Mouse (Mus musculus): ENCODE measurements around the gene Apol6. TPM values are rescaled to one million over a fixed set of nuclear protein-coding genes. Genes with fewer than 3 reads are reported as not detected.

Apol6 gene
- polyA plus RNA-seq, 1 experiment: 0.39 TPM

DNA sequence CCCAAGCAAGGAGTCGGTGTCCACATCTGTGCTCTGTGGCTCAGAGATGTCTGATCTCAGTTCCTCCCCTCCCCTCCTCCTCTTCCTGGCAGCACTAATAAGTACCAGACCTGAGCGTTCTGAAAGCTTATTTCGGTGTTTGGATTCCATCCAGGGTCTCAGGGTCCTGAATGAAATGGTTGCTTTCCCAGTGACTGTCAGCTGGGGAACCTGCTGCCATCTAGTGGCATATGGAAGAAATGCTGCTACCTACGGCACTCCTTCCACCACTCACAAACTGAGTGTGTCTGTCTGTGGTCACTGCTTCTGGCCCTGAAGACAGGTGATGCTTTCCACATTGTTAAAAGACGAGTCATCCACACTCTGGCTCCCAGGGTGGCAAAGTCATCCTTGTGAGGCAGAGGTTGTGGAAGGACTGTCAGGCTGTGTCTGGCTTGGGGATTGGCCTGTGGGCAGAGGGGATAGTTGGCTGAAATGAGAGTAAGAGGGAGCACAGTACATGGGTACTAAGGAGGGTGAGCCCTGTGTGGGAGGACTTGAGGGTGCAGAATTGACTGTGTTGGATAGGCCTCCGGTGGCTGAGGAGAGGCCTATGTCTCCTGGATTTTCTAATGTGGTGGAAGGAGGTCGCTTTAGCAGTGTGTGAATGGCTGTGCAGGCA, 15.1 kb upstream of the Apol6 start:
- TF ChIP-seq POLR2A (IDR thresholded peaks at IDR 0.05; ENCODE audit: low read depth, low read length) (no peak; the same call in 1 of the 2 replicates), CTCF (IDR thresholded peaks at IDR 0.05; ENCODE audit: extremely low read depth, insufficient read length, insufficient replicate concordance, low read depth, low read length) (peak; percentile 87; the same call in 1 of the 2 replicates)
- Histone ChIP-seq H3K4me1 (ENCODE audit: control insufficient read depth, insufficient read depth, insufficient read length, low read length) (no peaks in the 10 kb centered on the region), H3K27ac (ENCODE audit: insufficient read depth, low read depth, low read length) (no peak overlapping the region), H3K4me3 (ENCODE audit: low read depth, low read length) (no peak overlapping the region), H3K36me3 (ENCODE audit: control insufficient read depth, insufficient read depth, low read length) (no peaks in the 10 kb centered on the region), H3K27me3 (ENCODE audit: control insufficient read depth, insufficient read depth, low read length) (no peaks in the 10 kb centered on the region)
- WGBS: 33% methylated on average over 7 of the region's 7 CpGs

- no peak overlapping the region for H3K4me3 ChIP-seq (ENCODE audit: low read depth, low read length)
- H3K4me1 ChIP-seq (ENCODE audit: control insufficient read depth, insufficient read depth, insufficient read length, low read length): peaks cover 4% of the 10 kb centered on the region; the same call in 1 of the 2 replicates
- no peak overlapping the region for H3K27ac ChIP-seq (ENCODE audit: insufficient read depth, low read depth, low read length)
- TF ChIP-seq POLR2A (IDR thresholded peaks at IDR 0.05; ENCODE audit: low read depth, low read length) (no peak), CTCF (IDR thresholded peaks at IDR 0.05; ENCODE audit: extremely low read depth, insufficient read length, insufficient replicate concordance, low read depth, low read length) (no peak)
- 79% methylated on average over 3 of the region's 3 CpGs for WGBS
- no peaks in the 10 kb centered on the region for H3K27me3 ChIP-seq (ENCODE audit: control insufficient read depth, insufficient read depth, low read length)
- no peaks in the 10 kb centered on the region for H3K36me3 ChIP-seq (ENCODE audit: control insufficient read depth, insufficient read depth, low read length)
These were observed 13.3 kb upstream of the Apol6 start for GRCm38 (mm10) chr15:77031271-77031670.

DNA sequence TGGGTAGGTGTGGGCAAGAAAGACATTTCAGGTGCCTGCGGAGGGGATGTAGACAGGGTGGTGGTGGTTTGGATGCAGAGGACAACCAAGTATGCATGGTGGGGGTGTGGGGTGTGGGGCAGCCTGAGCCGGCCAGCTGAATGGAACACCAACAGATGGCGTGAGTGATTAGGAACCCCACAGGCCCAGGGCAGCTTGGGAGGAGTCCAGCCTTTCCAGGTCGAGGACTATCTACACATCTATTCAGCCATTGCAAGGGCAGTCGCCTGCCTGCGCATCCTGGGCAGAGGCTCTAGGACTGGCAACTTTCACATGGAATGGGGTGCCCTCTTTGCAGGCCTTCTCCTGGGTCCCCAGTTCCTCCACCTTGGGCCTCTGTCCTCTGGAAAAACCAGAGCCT, 10.0 kb upstream of the Apol6 start:
- 84% methylated on average over 6 of the region's 6 CpGs for WGBS
- Histone ChIP-seq H3K27ac (ENCODE audit: insufficient read depth, low read depth, low read length) (no peak overlapping the region), H3K36me3 (ENCODE audit: control insufficient read depth, insufficient read depth, low read length) (no peaks in the 10 kb centered on the region), H3K4me1 (ENCODE audit: control insufficient read depth, insufficient read depth, insufficient read length, low read length) (peaks cover 10% of the 10 kb centered on the region; the same call in 1 of the 2 replicates), H3K4me3 (ENCODE audit: low read depth, low read length) (no peak overlapping the region), H3K27me3 (ENCODE audit: control insufficient read depth, insufficient read depth, low read length) (no peaks in the 10 kb centered on the region)
- no peak for TF ChIP-seq CTCF (IDR thresholded peaks at IDR 0.05; ENCODE audit: extremely low read depth, insufficient read length, insufficient replicate concordance, low read depth, low read length)
- TF ChIP-seq POLR2A (IDR thresholded peaks at IDR 0.05; ENCODE audit: low read depth, low read length): no peak

GRCm38 (mm10) chr15:77035643-77036042, 8.9 kb upstream of the Apol6 start:
- WGBS: 56% methylated on average over 3 of the region's 3 CpGs
- no peak overlapping the region for H3K27ac ChIP-seq (ENCODE audit: insufficient read depth, low read depth, low read length)
- H3K4me1 ChIP-seq (ENCODE audit: control insufficient read depth, insufficient read depth, insufficient read length, low read length): peaks cover 10% of the 10 kb centered on the region; the same call in 1 of the 2 replicates
- no peak overlapping the region for H3K4me3 ChIP-seq (ENCODE audit: low read depth, low read length)
- TF ChIP-seq POLR2A (IDR thresholded peaks at IDR 0.05; ENCODE audit: low read depth, low read length) (no peak), CTCF (IDR thresholded peaks at IDR 0.05; ENCODE audit: extremely low read depth, insufficient read length, insufficient replicate concordance, low read depth, low read length) (no peak)
- H3K36me3 ChIP-seq (ENCODE audit: control insufficient read depth, insufficient read depth, low read length): no peaks in the 10 kb centered on the region
- H3K27me3 ChIP-seq (ENCODE audit: control insufficient read depth, insufficient read depth, low read length): no peaks in the 10 kb centered on the region

GRCm38 (mm10) chr15:77036320-77036988, 8.1 kb upstream of the Apol6 start:
- Histone ChIP-seq H3K4me3 (ENCODE audit: low read depth, low read length) (no peak overlapping the region), H3K27me3 (ENCODE audit: control insufficient read depth, insufficient read depth, low read length) (no peaks in the 10 kb centered on the region), H3K4me1 (ENCODE audit: control insufficient read depth, insufficient read depth, insufficient read length, low read length) (peaks cover 10% of the 10 kb centered on the region; the same call in 1 of the 2 replicates), H3K27ac (ENCODE audit: insufficient read depth, low read depth, low read length) (peak overlapping the region; percentile 92), H3K36me3 (ENCODE audit: control insufficient read depth, insufficient read depth, low read length) (no peaks in the 10 kb centered on the region)
- WGBS: 81% methylated on average over 11 of the region's 11 CpGs
- TF ChIP-seq POLR2A (IDR thresholded peaks at IDR 0.05; ENCODE audit: low read depth, low read length) (no peak), CTCF (IDR thresholded peaks at IDR 0.05; ENCODE audit: extremely low read depth, insufficient read length, insufficient replicate concordance, low read depth, low read length) (no peak)

- WGBS: 75% methylated on average over 2 of the region's 2 CpGs
- H3K27ac ChIP-seq (ENCODE audit: insufficient read depth, low read depth, low read length): peak overlapping the region; percentile 92
- TF ChIP-seq POLR2A (IDR thresholded peaks at IDR 0.05; ENCODE audit: low read depth, low read length) (no peak), CTCF (IDR thresholded peaks at IDR 0.05; ENCODE audit: extremely low read depth, insufficient read length, insufficient replicate concordance, low read depth, low read length) (no peak)
- no peak overlapping the region for H3K4me3 ChIP-seq (ENCODE audit: low read depth, low read length)
- peaks cover 10% of the 10 kb centered on the region; the same call in 1 of the 2 replicates for H3K4me1 ChIP-seq (ENCODE audit: control insufficient read depth, insufficient read depth, insufficient read length, low read length)
- no peaks in the 10 kb centered on the region for H3K27me3 ChIP-seq (ENCODE audit: control insufficient read depth, insufficient read depth, low read length)
- no peaks in the 10 kb centered on the region for H3K36me3 ChIP-seq (ENCODE audit: control insufficient read depth, insufficient read depth, low read length)
These were observed 7.6 kb upstream of the Apol6 start for GRCm38 (mm10) chr15:77036989-77037277.

All from small intestine, adult 2 months (tissue).